Mouse (Mus musculus): ENCODE results near the gene Emc10.
A peak's percentile ranks its signal among the peaks of the same experiment; 100 is the strongest.

Gene Emc10

GRCm38 (mm10) chr7:44471880-44472557 is 24.3 kb downstream of the Emc10 start:
- Histone ChIP-seq H3K4me1 (replicated peaks; ENCODE audit: low read depth, low read length) (peaks cover 28% of the 10 kb centered on the region), H3K4me3 (replicated peaks; ENCODE audit: low read length) (no peak overlapping the region), H3K9me3 (ENCODE audit: low read length) (no peaks in the 10 kb centered on the region), H3K27me3 (ENCODE audit: insufficient read depth, low read length) (peaks cover 27% of the 10 kb centered on the region), H3K36me3 (ENCODE audit: insufficient read depth, low read length) (peaks cover 6% of the 10 kb centered on the region; the same call in 1 of the 2 replicates)
- TF ChIP-seq CTCF (conservative IDR thresholded peaks at IDR 0.05; ENCODE audit: low read length) (no peak), POU5F1 (IDR thresholded peaks at IDR 0.05; ENCODE audit: borderline replicate concordance, low read length) (no peak), NANOG (IDR thresholded peaks at IDR 0.05; ENCODE audit: borderline replicate concordance, low read length) (no peak)

DNA sequence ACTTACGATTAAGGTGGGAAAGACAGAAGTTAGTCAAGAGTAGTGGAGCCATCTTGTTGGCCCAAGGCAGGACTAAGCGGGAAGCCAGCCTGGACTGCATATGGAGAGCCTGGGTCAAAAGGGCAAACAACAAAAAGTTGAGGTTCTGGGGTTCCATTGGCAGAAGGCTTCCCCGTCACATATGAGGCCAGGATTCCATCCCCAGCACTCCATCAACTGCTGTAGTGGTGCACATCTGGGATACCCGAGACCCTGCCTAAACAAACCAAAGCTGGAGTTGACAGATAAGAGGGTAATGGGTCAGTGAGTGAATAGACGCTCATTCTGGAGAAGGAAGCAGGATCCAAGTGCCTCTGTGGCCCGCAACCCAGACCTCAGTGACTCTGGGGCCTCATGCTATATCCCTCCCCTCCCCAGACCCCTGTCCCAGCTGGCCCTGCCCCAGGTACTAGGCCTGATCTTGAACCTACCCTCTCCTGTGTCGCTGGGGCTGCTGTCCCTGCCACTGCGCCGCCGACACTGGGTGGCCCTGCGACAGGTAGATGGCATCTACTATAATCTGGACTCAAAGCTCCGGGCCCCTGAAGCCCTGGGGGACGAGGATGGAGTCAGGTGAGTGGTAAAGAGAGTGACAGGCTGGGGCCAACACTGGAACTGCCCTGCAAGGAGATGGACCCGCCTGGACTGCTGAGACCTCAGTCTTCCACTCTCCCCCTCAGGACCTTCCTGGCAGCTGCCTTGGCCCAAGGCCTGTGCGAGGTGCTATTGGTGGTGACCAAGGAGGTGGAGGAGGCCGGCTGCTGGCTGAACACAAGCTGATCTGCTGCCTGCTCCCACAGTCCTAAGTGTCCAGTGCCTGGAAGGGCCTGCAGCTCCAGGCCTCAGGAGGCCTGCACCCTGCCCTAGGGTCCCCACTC is 25.4 kb downstream of the Emc10 start:
- Histone ChIP-seq H3K9me3 (ENCODE audit: low read length) (no peaks in the 10 kb centered on the region), H3K4me1 (replicated peaks; ENCODE audit: low read depth, low read length) (peaks cover 39% of the 10 kb centered on the region), H3K36me3 (ENCODE audit: insufficient read depth, low read length) (peaks cover 6% of the 10 kb centered on the region; the same call in 1 of the 2 replicates), H3K27me3 (ENCODE audit: insufficient read depth, low read length) (peaks cover 23% of the 10 kb centered on the region), H3K4me3 (replicated peaks; ENCODE audit: low read length) (no peak overlapping the region)
- TF ChIP-seq CTCF (conservative IDR thresholded peaks at IDR 0.05; ENCODE audit: low read length) (no peak), NANOG (IDR thresholded peaks at IDR 0.05; ENCODE audit: borderline replicate concordance, low read length) (no peak), POU5F1 (IDR thresholded peaks at IDR 0.05; ENCODE audit: borderline replicate concordance, low read length) (no peak)

GRCm38 (mm10) chr7:44469677-44470675 is 26.4 kb downstream of the Emc10 start:
- H3K4me3 ChIP-seq (replicated peaks; ENCODE audit: low read length), result no peak overlapping the region
- H3K27me3 ChIP-seq (ENCODE audit: insufficient read depth, low read length), result peaks cover 15% of the 10 kb centered on the region
- TF ChIP-seq CTCF (conservative IDR thresholded peaks at IDR 0.05; ENCODE audit: low read length) (no peak), POU5F1 (IDR thresholded peaks at IDR 0.05; ENCODE audit: borderline replicate concordance, low read length) (no peak), NANOG (IDR thresholded peaks at IDR 0.05; ENCODE audit: borderline replicate concordance, low read length) (no peak)
- peaks cover 6% of the 10 kb centered on the region; the same call in 1 of the 2 replicates for H3K36me3 ChIP-seq (ENCODE audit: insufficient read depth, low read length)
- peaks cover 45% of the 10 kb centered on the region for H3K4me1 ChIP-seq (replicated peaks; ENCODE audit: low read depth, low read length)
- H3K9me3 ChIP-seq (ENCODE audit: low read length), result no peaks in the 10 kb centered on the region

GRCm38 (mm10) chr7:44468644-44469285 is 27.6 kb downstream of the Emc10 start:
- H3K36me3 ChIP-seq (ENCODE audit: insufficient read depth, low read length), result peaks cover 6% of the 10 kb centered on the region; the same call in 1 of the 2 replicates
- peak overlapping the region; percentile 90 for H3K4me3 ChIP-seq (replicated peaks; ENCODE audit: low read length)
- peaks cover 48% of the 10 kb centered on the region for H3K4me1 ChIP-seq (replicated peaks; ENCODE audit: low read depth, low read length)
- H3K27me3 ChIP-seq (ENCODE audit: insufficient read depth, low read length), result peaks cover 13% of the 10 kb centered on the region
- H3K9me3 ChIP-seq (ENCODE audit: low read length), result no peaks in the 10 kb centered on the region
- no peak for TF ChIP-seq CTCF (conservative IDR thresholded peaks at IDR 0.05; ENCODE audit: low read length)
- TF ChIP-seq POU5F1 (IDR thresholded peaks at IDR 0.05; ENCODE audit: borderline replicate concordance, low read length), result no peak
- no peak for TF ChIP-seq NANOG (IDR thresholded peaks at IDR 0.05; ENCODE audit: borderline replicate concordance, low read length)

DNA sequence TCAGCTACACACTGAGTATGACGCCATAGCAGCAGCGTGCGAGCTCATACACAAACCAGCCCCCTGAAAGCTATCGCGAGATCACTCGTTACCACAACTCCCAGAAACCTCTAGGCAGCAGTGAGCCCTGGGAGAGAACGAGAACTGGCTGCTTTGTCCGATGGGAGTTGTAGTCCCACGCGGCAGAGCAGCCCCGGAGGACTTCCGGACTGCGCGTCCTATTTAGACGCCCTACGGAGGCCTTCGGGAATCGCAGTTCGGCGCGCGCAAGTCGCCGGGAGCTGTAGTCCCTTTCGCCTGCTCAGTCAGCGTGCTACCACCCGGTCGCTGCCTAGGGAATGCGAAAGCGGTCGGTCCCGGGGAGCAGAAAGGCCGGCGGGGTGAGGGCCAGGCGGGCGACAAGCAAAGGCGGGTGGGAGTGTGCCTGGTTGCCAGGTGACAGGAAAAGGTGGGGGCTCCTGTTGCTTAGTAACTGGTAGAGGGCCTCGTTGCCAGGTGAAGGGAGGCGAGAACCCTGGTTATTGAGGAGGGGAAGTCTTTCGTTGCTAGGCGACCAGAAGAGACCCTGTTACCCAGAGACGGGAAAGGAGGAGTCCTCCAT is 28.4 kb downstream of the Emc10 start, which contains the start of gene Josd2:
Gene Josd2, plus strand, starts transcription at position 170 of the 601 bp plus-strand sequence.
- peaks cover 17% of the 10 kb centered on the region for H3K27me3 ChIP-seq (ENCODE audit: insufficient read depth, low read length)
- H3K4me1 ChIP-seq (replicated peaks; ENCODE audit: low read depth, low read length), result peaks cover 52% of the 10 kb centered on the region
- peaks cover 6% of the 10 kb centered on the region; the same call in 1 of the 2 replicates for H3K36me3 ChIP-seq (ENCODE audit: insufficient read depth, low read length)
- TF ChIP-seq POU5F1 (IDR thresholded peaks at IDR 0.05; ENCODE audit: borderline replicate concordance, low read length) (no peak), CTCF (conservative IDR thresholded peaks at IDR 0.05; ENCODE audit: low read length) (no peak), NANOG (IDR thresholded peaks at IDR 0.05; ENCODE audit: borderline replicate concordance, low read length) (no peak)
- H3K4me3 ChIP-seq (replicated peaks; ENCODE audit: low read length), result peak within 1 kb of the TSS; percentile 90
- no peaks in the 10 kb centered on the region for H3K9me3 ChIP-seq (ENCODE audit: low read length)

- H3K9me3 ChIP-seq (ENCODE audit: low read length), result no peaks in the 10 kb centered on the region
- no peak for TF ChIP-seq POU5F1 (IDR thresholded peaks at IDR 0.05; ENCODE audit: borderline replicate concordance, low read length)
- TF ChIP-seq NANOG (IDR thresholded peaks at IDR 0.05; ENCODE audit: borderline replicate concordance, low read length), result no peak
- TF ChIP-seq CTCF (conservative IDR thresholded peaks at IDR 0.05; ENCODE audit: low read length), result no peak
- H3K27me3 ChIP-seq (ENCODE audit: insufficient read depth, low read length), result peaks cover 28% of the 10 kb centered on the region
- H3K36me3 ChIP-seq (ENCODE audit: insufficient read depth, low read length), result peaks cover 6% of the 10 kb centered on the region; the same call in 1 of the 2 replicates
- H3K4me3 ChIP-seq (replicated peaks; ENCODE audit: low read length), result peak overlapping the region; percentile 90
- peaks cover 53% of the 10 kb centered on the region for H3K4me1 ChIP-seq (replicated peaks; ENCODE audit: low read depth, low read length)
These were observed 29.4 kb downstream of the Emc10 start for GRCm38 (mm10) chr7:44466888-44467311.
